Mouse (Mus musculus) hindbrain, embryonic 16.5 days (tissue): ENCODE data around the gene Xxylt1. TPM values are rescaled to one million over a fixed set of nuclear protein-coding genes. Genes with fewer than 3 reads are reported as not detected.

Experiments
- ATAC-seq: fragments of 200-750 bp; cut with Nextera tagmentation; 2 replicates; pipeline ENCODE4 v1.8.0; 2017; ENCODE audit warnings: moderate TSS enrichment, moderate library complexity
- H3K27ac ChIP-seq: fragments of 300-500 bp; sonication (generic); 2 replicates; pipeline ENCODE4 v1.5.1; 2014; ENCODE audit warnings: low read depth, mild to moderate bottlenecking, control low read depth, low read length, moderate library complexity
- H3K27me3 ChIP-seq: fragments of 300-500 bp; sonication (generic); replicated peaks from 2 replicates; pipeline ENCODE4 v1.6.1; 2014; ENCODE audit warnings: low read length; ENCODE audit not compliant: control insufficient read depth, insufficient read depth
- H3K36me3 ChIP-seq: fragments of 300-500 bp; sonication (generic); 2 replicates; pipeline ENCODE4 v1.6.1; 2014; ENCODE audit warnings: mild to moderate bottlenecking, low read length, moderate library complexity, mixed read lengths; ENCODE audit not compliant: control insufficient read depth, insufficient read depth
- H3K4me1 ChIP-seq: fragments of 300-500 bp; sonication (generic); 2 replicates; pipeline ENCODE4 v1.6.1; 2014; ENCODE audit warnings: low read depth, low read length; ENCODE audit not compliant: control insufficient read depth, insufficient read depth
- H3K4me2 ChIP-seq: fragments of 300-500 bp; sonication (generic); 2 replicates; pipeline ENCODE4 v1.6.1; 2014; ENCODE audit warnings: mild to moderate bottlenecking, low read length, control low read depth, moderate library complexity
- H3K4me3 ChIP-seq: fragments of 300-500 bp; sonication (generic); 2 replicates; pipeline ENCODE4 v1.5.1; 2014; ENCODE audit warnings: mild to moderate bottlenecking, low read length, control low read depth, moderate library complexity
- H3K9ac ChIP-seq: fragments of 300-500 bp; sonication (generic); 2 replicates; pipeline ENCODE4 v1.6.1; 2014; ENCODE audit warnings: low read depth, mild to moderate bottlenecking, control low read depth, low read length, moderate library complexity
- H3K9me3 ChIP-seq: fragments of 300-500 bp; sonication (generic); 2 replicates; pipeline ENCODE4 v1.6.1; 2014; ENCODE audit warnings: mild to moderate bottlenecking, low read length, moderate library complexity; ENCODE audit not compliant: control insufficient read depth
- WGBS: fragments of 180-500 bp; shearing (Covaris S2); extraction: QIAGEN DNeasy Blood & Tissue Kit; methylation state at CpG from one replicate; pipeline ENCODE4 v1.1.7; 2014; 5-methylcytosine and 5-hydroxymethylcytosine counted together
- polyA plus RNA-seq: library from polyadenylated mRNA; unstranded; fragments of >200 nt; fragmentation: Nextera tagmentation; extraction: Ambion mirVana; gene quantifications from 2 replicates; pipeline ENCODE4 v1.2.1, GENCODE M21; 2015

Xxylt1 gene
- polyA plus RNA-seq, 1 experiment from 2014 or later = 11.0 TPM

DNA sequence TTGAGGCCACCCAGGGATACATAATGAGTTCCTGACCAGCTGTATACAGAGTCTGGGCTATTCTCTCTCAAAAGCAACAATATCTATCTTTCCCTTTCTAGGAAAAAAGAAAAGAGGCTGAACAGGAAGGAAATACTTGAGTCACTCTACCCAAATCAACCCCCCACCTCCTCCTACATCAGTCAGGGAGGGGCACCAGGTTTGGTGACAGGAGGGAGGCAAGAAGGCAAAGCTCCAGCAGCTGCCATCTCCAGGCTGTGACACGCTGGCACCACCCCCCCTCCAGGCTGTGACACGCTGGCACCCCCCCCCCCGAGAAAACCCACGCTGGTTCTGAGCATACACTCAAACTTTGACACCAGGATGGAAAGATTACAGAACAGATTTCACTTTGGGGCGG lies 85.8 kb downstream of the Xxylt1 start:
- no peak for ATAC-seq
- no peak overlapping the region for H3K4me2 ChIP-seq
- no peaks in the 10 kb centered on the region for H3K36me3 ChIP-seq
- H3K9ac ChIP-seq = no peak overlapping the region
- H3K4me3 ChIP-seq = no peak overlapping the region
- no peaks in the 10 kb centered on the region for H3K27me3 ChIP-seq
- WGBS = 75% methylated on average over 5 of the region's 5 CpGs
- H3K9me3 ChIP-seq = no peaks in the 10 kb centered on the region
- H3K4me1 ChIP-seq = peaks cover 10% of the 10 kb centered on the region
- H3K27ac ChIP-seq = no peak overlapping the region

DNA sequence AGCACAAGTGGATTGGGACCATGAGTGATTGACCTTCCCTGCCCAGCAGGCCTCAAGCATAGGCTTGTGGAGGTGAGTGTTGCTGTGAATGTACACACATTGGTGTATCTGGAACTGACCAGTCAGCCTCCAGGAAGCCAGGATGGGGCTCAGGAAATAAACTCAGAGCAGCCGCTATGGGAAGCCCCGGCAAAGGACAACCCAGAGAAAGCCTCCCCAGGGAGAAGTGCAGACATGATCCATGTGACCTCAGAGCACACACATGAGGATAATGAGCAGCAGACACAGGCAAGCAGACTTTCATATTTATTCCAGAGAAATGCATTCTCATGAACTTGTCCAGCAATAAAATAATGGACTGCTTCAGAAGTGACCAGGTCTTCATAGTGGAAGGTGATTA lies 86.4 kb downstream of the Xxylt1 start:
- no peaks in the 10 kb centered on the region for H3K9me3 ChIP-seq
- no peak overlapping the region for H3K9ac ChIP-seq
- H3K4me2 ChIP-seq = no peak overlapping the region
- H3K27ac ChIP-seq = no peak overlapping the region
- 57% methylated on average over 2 of the region's 2 CpGs for WGBS
- no peak for ATAC-seq
- no peaks in the 10 kb centered on the region for H3K27me3 ChIP-seq
- no peak overlapping the region for H3K4me3 ChIP-seq
- H3K36me3 ChIP-seq = no peaks in the 10 kb centered on the region
- H3K4me1 ChIP-seq = peaks cover 10% of the 10 kb centered on the region

DNA sequence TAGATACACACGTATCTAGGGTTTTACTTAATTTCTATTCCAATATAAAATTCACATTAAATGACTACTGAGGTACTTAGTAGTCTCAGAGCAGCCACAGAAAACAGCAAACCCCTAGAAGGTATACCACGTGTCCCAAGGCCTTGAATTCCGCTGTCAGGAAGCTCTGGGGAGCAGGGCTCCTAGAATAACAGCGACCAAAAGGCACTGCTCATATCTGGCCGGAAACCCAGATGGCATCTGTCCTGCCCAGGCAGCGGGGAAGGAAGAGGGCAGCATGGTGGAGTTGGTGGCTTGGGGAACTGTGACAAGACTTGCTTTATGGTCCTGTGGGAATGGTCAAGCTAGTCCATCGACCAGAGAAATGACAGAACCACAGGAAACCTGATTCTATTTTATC lies 86.9 kb downstream of the Xxylt1 start:
- Histone ChIP-seq H3K4me3 (no peak overlapping the region), H3K9ac (no peak overlapping the region), H3K27ac (no peak overlapping the region), H3K27me3 (no peaks in the 10 kb centered on the region), H3K36me3 (no peaks in the 10 kb centered on the region), H3K4me1 (peaks cover 10% of the 10 kb centered on the region), H3K4me2 (no peak overlapping the region), H3K9me3 (no peaks in the 10 kb centered on the region)
- 62% methylated on average over 7 of the region's 7 CpGs for WGBS
- ATAC-seq = no peak

DNA sequence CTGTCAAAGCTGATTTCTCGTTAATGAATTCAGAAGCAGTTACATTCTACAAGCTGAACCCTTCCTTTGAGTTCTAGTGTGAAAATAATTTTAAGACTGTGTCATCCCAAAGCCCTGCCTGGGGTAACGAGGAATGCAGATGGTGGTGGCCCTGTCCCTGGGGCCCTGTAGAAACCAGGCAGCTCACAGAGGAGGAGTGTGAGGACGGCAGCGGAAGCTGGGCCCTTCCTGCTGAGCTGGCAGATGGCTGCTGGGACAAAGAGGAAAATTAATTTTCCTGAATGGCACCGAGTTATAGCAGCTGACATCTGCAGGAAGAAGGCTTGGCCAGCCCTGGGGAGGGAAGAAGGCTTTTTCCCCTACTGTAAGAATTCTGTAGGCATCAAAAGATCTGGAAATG lies 88.7 kb downstream of the Xxylt1 start:
- no peaks in the 10 kb centered on the region for H3K36me3 ChIP-seq
- H3K4me1 ChIP-seq = peaks cover 10% of the 10 kb centered on the region
- H3K27ac ChIP-seq = peak overlapping the region; percentile 27; the same call in 1 of the 2 replicates
- no peak overlapping the region for H3K9ac ChIP-seq
- H3K9me3 ChIP-seq = no peaks in the 10 kb centered on the region
- no peak overlapping the region for H3K4me2 ChIP-seq
- WGBS = 22% methylated on average over 5 of the region's 5 CpGs
- peak; percentile 59 for ATAC-seq
- no peaks in the 10 kb centered on the region for H3K27me3 ChIP-seq
- no peak overlapping the region for H3K4me3 ChIP-seq

DNA sequence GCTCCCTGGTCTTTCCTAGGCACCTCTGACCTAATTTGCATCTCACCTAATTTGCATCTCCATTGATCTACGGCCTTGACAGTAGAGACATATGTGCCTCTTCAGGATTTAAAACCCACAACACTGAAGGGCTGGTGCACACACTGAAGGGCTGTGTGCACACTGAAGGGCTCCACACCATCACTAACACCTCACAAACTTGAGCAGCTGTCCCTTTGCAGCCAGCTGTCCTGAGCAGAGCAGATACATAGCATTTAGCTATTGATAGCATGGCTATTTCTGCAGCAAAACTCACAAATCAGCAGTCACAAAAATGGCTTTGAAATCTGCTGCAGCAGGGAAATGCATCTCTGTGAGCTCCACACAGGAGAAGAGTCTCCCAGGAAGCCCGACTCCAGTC lies 90.6 kb downstream of the Xxylt1 start:
- H3K4me3 ChIP-seq = no peak overlapping the region
- no peak overlapping the region for H3K9ac ChIP-seq
- 35% methylated on average over 2 of the region's 2 CpGs for WGBS
- H3K36me3 ChIP-seq = no peaks in the 10 kb centered on the region
- peaks cover 10% of the 10 kb centered on the region for H3K4me1 ChIP-seq
- no peak overlapping the region for H3K27ac ChIP-seq
- H3K9me3 ChIP-seq = no peaks in the 10 kb centered on the region
- ATAC-seq = no peak
- no peaks in the 10 kb centered on the region for H3K27me3 ChIP-seq
- H3K4me2 ChIP-seq = no peak overlapping the region

DNA sequence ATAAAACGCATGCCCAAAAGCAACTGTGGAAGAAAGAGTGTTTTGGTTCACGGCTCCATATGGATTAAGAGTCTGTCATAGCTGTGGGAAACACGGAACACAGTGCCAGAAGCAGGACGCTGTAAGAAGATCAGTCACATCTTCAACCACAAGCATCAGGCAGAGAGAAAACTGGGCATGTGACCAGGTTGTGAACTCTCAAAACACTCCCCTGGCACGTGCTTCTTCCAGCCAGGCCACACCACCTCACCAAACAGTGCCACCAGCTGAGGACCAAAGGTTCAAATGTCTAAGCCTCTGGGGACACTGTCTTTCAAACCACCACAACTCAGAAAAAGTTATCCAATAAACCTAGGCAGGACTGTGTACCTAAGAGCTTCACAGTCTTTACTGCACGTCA lies 93.0 kb downstream of the Xxylt1 start:
- no peak overlapping the region for H3K4me2 ChIP-seq
- no peak for ATAC-seq
- H3K9me3 ChIP-seq = no peaks in the 10 kb centered on the region
- WGBS = 73% methylated on average over 6 of the region's 6 CpGs
- H3K4me1 ChIP-seq = peaks cover 21% of the 10 kb centered on the region
- H3K4me3 ChIP-seq = no peak overlapping the region
- no peaks in the 10 kb centered on the region for H3K36me3 ChIP-seq
- H3K27ac ChIP-seq = no peak overlapping the region
- no peak overlapping the region for H3K9ac ChIP-seq
- no peaks in the 10 kb centered on the region for H3K27me3 ChIP-seq

DNA sequence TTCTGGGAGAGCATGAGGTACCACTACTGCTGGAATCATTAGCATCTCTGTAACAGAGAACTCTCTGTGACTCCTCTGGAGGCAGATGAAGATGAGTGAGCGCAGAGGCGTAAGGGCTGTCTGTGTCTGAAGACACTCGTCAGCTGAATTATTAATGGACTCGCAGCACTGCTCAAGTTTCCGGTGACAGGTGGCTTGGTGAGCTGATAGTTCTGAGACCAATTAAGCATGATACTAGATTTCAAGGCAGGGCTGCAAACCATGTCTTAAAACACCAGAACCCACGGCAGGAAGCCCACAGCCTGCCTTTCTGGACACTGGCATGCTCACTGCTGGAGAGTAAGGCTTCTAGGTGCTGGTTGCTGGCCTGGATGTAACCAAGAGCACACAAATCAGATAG lies 93.5 kb downstream of the Xxylt1 start:
- Histone ChIP-seq H3K9me3 (no peaks in the 10 kb centered on the region), H3K4me1 (peaks cover 17% of the 10 kb centered on the region), H3K36me3 (no peaks in the 10 kb centered on the region), H3K27ac (no peak overlapping the region), H3K9ac (no peak overlapping the region), H3K27me3 (no peaks in the 10 kb centered on the region), H3K4me2 (no peak overlapping the region), H3K4me3 (no peak overlapping the region)
- WGBS = 67% methylated on average over 6 of the region's 6 CpGs
- no peak for ATAC-seq

DNA sequence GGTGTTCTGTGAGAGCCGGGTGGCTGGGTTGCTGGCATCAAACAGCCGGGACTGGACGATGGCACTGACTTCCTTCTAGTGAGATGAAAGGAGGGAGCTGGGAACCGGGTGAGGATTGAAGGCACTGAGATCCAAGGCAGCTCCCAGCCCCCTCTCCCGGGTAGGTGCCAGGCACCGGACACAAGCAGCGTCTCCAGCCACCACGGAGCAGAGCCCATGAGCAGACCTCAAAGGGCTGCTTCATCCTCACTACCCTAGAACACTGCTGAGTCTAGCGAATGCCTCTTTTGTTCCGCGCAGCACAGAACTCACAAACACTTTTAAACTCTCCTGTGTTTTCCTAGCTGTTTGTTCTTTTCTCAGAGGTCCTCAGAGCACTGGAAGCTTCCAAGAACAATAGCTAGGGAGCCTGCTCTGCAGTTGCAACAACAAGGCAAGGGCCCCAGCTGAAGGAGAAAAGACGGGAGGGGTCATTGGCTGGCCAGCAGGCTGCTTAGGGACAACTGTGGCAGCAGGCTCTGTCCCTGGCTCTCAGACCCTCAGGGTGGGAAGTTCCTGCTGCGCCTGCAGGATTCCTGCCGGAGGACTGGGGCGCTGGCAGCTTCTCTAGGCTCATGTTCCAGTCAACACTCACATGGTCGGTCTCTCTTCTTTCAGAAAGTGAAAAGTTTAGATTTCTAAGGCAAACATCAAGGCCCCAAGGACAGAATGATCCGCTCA lies 96.2 kb downstream of the Xxylt1 start:
- Histone ChIP-seq H3K27me3 (no peaks in the 10 kb centered on the region), H3K27ac (peak overlapping the region; percentile 14), H3K4me3 (no peak overlapping the region), H3K9me3 (no peaks in the 10 kb centered on the region), H3K4me2 (no peak overlapping the region), H3K4me1 (peaks cover 10% of the 10 kb centered on the region), H3K9ac (no peak overlapping the region), H3K36me3 (no peaks in the 10 kb centered on the region)
- WGBS = 28% methylated on average over 17 of the region's 17 CpGs
- ATAC-seq = no peak

DNA sequence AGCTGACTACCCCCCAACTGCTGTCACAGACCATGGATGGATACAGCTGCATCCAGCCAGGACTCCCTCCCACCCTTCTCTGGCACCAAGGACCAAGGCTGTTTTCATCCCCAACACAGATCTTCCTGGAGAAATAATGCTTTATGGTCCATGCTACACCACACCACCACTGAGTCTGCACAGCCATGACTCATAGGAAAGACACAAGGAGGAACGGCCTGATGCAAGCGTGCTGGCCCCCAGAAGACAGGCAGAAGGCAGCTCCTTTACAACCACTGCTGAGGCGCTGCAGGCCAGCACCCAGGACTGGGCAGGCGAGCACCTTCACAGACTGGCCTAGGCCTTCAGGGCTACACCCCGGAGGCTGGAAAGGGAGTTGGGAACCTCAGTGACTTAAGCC lies 97.1 kb downstream of the Xxylt1 start:
- Histone ChIP-seq H3K4me1 (peaks cover 10% of the 10 kb centered on the region), H3K36me3 (no peaks in the 10 kb centered on the region), H3K4me3 (no peak overlapping the region), H3K9ac (no peak overlapping the region), H3K4me2 (no peak overlapping the region), H3K27me3 (no peaks in the 10 kb centered on the region), H3K27ac (peak overlapping the region; percentile 4; the same call in 1 of the 2 replicates), H3K9me3 (no peaks in the 10 kb centered on the region)
- 97% methylated on average over 5 of the region's 5 CpGs for WGBS
- ATAC-seq = no peak
